Mouse (Mus musculus) brain, embryonic 14.5 days (tissue): ENCODE data around the gene Arhgef5.

Experiments used
- CTCF ChIP-seq: fragments of 200-500 bp; IDR thresholded peaks from 2 replicates; pipeline ENCODE4 v1.5.1; 2012; ENCODE audit warnings: inconsistent platforms, mild to moderate bottlenecking, moderate library complexity, borderline replicate concordance; ENCODE audit not compliant: insufficient read depth, insufficient read length; ENCODE audit errors: extremely low read depth
- POLR2A ChIP-seq: fragments of 200-500 bp; IDR thresholded peaks from 2 replicates; pipeline ENCODE4 v1.6.1; 2012; ENCODE audit warnings: mild to moderate bottlenecking, inconsistent platforms, borderline replicate concordance; ENCODE audit not compliant: poor library complexity, insufficient read depth, insufficient read length, severe bottlenecking; ENCODE audit errors: extremely low read depth

- TF ChIP-seq CTCF, result no peak
- no peak for TF ChIP-seq POLR2A
Measured at GRCm38 (mm10) chr6:43247396-43247795, 18.0 kb upstream of the Arhgef5 start.
